Mouse (Mus musculus): Measurements from ENCODE around the gene Mib2. TPM values are rescaled to one million over a fixed set of nuclear protein-coding genes. Genes with fewer than 3 reads are reported as not detected.
A peak's percentile ranks its signal among the peaks of the same experiment; 100 is the strongest.
"Not testable (repeated sequence)": the region's sequence is repeated elsewhere in the genome, so short reads cannot be mapped to it uniquely, and the experiment has no call there.

Mib2 gene
- polyA plus RNA-seq, 1 experiment from 2014 or later, result 17.8 TPM

DNA sequence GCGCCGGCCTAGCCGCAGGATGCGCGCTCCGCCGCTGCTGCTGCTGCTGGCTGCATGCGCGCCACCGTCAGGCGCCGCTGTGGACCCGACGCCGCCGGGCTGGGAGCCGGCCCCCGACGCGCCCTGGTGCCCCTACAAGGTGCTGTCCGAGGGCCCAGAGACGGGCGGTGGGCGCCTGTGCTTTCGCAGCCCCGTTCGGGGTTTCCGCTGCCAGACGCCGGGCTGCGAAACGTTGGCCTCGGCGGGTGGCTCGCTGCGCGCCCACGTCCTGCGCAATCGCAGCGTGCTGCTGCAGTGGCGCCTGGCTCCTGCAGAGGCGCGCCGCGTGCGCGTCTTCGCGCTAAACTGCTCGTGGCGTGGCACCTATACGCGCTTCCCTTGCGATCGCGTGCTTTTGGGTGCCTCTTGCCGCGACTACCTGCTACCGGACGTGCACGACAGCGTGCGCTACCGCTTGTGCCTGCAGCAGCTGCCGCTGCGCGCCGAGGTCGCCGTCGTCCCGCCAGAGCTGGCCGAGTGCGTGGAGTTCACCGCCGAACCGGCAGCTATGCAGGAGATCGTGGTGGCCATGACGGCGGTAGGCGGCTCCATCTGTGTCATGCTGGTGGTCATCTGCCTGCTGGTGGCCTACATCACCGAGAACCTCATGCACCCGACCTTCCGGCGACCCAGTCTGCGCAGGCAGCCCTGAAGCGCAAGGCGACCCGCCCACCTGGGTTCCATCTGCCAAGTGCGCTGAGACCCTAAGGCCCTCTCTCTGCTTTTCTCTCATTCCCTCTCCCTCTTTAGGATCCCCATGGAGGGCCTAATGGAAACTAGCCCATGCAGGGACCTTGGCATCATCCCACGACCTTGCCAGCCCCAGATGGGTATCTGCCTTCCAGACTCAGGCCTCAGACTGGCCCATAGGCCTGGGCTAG, 25.7 kb upstream of the Mib2 start:
- 1% methylated on average over 87 of the region's 92 CpGs for WGBS
- peak overlapping the region; percentile 70 for H3K4me3 ChIP-seq (replicated peaks)
- H3K4me1 ChIP-seq (replicated peaks), result peaks cover 18% of the 10 kb centered on the region
- H3K9ac ChIP-seq, result peak overlapping the region; percentile 72
- H3K4me2 ChIP-seq (replicated peaks), result peak overlapping the region; percentile 97
- peak; percentile 77 for ATAC-seq
- no peaks in the 10 kb centered on the region for H3K36me3 ChIP-seq
- no peaks in the 10 kb centered on the region for H3K27me3 ChIP-seq (replicated peaks)
- H3K9me3 ChIP-seq, result no peaks in the 10 kb centered on the region
- peak overlapping the region; percentile 55; the same call in 1 of the 2 replicates for H3K27ac ChIP-seq

DNA sequence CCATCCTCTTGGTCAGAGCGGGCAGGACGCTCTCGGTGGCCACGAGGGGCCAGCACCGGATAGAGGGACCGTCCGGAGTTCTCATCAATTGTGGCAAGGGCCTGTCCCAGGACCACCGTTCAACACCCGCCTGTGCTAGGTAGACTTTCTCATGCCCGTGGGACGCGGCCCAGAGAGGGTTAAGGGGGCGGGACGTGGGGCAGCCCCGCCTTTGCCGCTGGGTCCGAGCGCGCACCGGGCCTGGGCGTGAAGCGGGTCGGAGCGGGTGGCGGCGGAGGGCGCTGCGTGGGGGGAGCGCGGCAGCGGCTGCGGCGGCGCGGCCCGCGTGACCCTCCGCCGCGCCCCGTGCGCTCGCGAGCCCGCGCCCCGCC, 25.1 kb upstream of the Mib2 start, which contains the start of gene Fndc10:
Gene Fndc10 (plus strand): TSS at position 232 of the 371 bp plus-strand sequence.
- H3K36me3 ChIP-seq, result no peaks in the 10 kb centered on the region
- peak within 1 kb of the TSS; percentile 72 for H3K9ac ChIP-seq
- peak within 1 kb of the TSS; percentile 55; the same call in 1 of the 2 replicates for H3K27ac ChIP-seq
- H3K9me3 ChIP-seq, result no peaks in the 10 kb centered on the region
- H3K4me1 ChIP-seq (replicated peaks), result peaks cover 18% of the 10 kb centered on the region
- no peaks in the 10 kb centered on the region for H3K27me3 ChIP-seq (replicated peaks)
- ATAC-seq, result peak; percentile 85
- peak within 1 kb of the TSS; percentile 70 for H3K4me3 ChIP-seq (replicated peaks)
- WGBS, result under 1% methylated on average over 25 of the region's 47 CpGs
- peak within 1 kb of the TSS; percentile 97 for H3K4me2 ChIP-seq (replicated peaks)

DNA sequence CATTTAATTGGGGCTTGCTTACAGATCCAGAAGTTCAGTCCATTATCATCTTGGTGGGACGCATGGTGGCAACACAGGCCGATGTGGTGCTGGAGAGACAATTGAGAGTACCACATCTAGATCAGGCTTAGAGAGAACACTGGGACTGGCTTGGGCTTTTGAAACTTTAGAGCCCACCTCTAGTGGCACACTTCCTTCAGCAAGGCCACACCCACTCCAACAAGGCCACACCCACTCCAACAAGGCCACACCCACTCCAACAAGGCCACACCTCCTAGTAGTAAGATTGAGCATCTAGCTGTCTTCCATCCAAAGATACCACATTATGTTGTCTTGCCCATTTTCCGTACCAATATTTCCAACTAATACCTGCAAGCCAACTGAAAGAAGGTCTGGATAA, 23.4 kb upstream of the Mib2 start:
- H3K9me3 ChIP-seq, result no peaks in the 10 kb centered on the region
- WGBS, result 91% methylated on average over 3 of the region's 3 CpGs
- H3K4me3 ChIP-seq (replicated peaks), result no peak overlapping the region
- no peak overlapping the region for H3K27ac ChIP-seq
- H3K4me2 ChIP-seq (replicated peaks), result no peak overlapping the region
- H3K4me1 ChIP-seq (replicated peaks), result peaks cover 18% of the 10 kb centered on the region
- no peaks in the 10 kb centered on the region for H3K27me3 ChIP-seq (replicated peaks)
- H3K9ac ChIP-seq, result no peak overlapping the region
- no peaks in the 10 kb centered on the region for H3K36me3 ChIP-seq
- no peak for ATAC-seq

DNA sequence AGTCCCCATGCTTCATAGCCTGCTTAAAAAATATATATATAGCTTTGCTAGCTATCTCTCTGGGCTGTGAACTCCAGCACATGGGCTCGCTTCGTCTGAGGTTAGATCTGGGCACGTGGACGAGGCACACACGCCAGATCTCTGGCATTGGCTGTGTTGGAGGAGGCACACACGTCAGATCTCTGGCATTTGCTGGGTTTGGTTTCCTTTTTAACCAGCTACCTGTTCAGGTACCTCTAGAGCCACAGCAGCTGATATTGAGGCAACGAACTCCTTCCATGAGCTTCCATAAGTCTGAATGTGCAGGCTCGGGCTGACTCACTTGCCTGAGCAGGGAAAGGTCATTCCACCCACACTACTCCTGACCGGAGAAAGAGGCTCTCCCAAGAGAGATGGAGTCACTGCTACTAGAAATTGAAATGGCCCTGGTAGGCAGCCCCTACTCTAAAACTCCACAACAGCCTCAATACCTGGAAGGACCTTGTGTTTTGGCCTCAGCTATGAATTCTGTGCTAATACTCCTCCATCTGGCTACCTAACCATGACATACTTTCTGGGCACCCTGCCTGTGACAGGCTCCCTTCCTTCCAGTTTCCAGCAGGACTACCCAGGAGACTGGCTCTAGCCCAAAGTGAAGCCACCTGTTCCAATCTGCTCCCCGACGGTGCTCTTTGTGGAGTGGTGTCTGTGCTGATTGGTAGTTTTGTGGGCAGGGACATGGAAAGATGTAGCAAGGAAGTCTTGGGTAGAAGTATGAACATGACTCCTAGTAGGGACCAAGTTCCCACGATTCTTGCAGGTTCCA, 21.8 kb upstream of the Mib2 start:
- Histone ChIP-seq H3K4me1 (replicated peaks) (peaks cover 14% of the 10 kb centered on the region), H3K4me3 (replicated peaks) (no peak overlapping the region), H3K27me3 (replicated peaks) (no peaks in the 10 kb centered on the region), H3K9ac (no peak overlapping the region), H3K4me2 (replicated peaks) (no peak overlapping the region), H3K9me3 (no peaks in the 10 kb centered on the region), H3K27ac (no peak overlapping the region), H3K36me3 (no peaks in the 10 kb centered on the region)
- ATAC-seq, result no peak
- 79% methylated on average over 12 of the region's 12 CpGs for WGBS

DNA sequence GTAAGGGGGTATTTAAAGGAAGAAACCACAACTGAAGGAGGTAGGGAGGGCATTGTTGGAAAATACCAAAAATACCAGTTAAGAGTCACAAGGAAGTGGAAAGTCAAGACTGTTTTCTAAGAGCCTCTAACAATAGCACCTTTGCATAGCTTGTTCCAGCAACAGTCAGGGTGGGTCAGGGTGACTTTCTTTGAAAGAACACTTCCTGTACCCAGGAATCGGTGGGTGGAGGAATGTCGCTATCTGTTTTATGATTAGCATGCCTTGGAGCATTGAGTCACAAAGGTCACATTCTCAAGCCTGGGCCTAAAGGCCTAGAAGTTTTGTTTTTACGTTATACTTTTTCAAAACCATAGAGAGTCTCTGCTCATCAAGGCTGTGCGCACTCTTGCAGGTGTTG, 18.8 kb upstream of the Mib2 start:
- not testable (repeated sequence) for H3K36me3 ChIP-seq; H3K4me2 ChIP-seq (replicated peaks); H3K27me3 ChIP-seq (replicated peaks); H3K4me3 ChIP-seq (replicated peaks); H3K9ac ChIP-seq; H3K9me3 ChIP-seq; H3K4me1 ChIP-seq (replicated peaks)
- peak overlapping the region; percentile 56; the same call in 1 of the 2 replicates for H3K27ac ChIP-seq
- ATAC-seq, result peak; percentile 64
- 66% methylated on average over 4 of the region's 4 CpGs for WGBS

DNA sequence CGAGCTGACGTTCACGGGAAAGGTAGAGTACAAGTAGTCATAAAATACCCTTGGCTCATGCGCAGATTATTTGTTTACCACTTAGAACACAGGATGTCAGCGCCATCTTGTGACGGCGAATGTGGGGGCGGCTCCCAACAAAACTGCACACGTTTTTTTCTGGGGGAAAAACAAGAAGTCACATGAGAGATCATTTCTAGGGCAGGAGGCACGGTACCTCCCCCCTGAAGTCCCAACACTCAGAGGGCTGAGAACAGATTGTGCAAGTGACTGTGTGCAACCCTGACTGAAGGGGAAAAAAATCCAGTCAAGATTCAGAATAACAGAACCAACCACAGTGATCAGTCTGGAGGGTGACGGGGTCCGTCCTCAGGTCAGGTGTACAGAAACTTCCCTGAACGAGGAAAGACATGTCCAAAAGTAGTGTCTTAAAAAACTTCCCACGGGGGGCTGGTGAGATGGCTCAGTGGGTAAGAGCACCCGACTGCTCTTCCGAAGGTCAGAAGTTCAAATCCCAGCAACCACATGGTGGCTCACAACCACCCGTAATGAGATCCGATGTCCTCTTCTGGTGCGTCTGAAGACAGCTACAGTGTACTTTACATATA, 14.8 kb upstream of the Mib2 start:
- not testable (repeated sequence) for H3K27me3 ChIP-seq (replicated peaks); H3K4me2 ChIP-seq (replicated peaks); H3K9ac ChIP-seq; H3K4me3 ChIP-seq (replicated peaks); H3K9me3 ChIP-seq; ATAC-seq; H3K36me3 ChIP-seq; H3K27ac ChIP-seq; H3K4me1 ChIP-seq (replicated peaks)
- WGBS, result 89% methylated on average over 16 of the region's 19 CpGs

DNA sequence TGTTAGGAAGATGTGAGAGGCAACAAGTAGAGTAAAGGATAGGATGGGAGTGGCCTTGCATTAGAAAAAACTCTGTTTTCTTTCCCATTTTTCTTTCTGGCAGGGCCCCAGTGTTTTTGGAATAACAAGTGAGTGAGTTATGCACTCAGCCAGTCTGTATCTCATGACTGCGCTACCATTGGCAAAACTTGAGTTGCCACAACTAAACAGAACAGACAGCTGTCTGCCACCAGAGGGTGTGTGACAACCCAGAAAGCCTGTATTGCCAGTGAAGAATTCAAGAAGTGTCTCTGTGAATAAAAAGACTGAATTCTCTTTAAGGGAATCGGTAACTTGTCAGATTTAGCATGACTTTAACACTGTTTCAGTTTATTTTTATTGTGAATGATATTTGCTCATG, 7.0 kb upstream of the Mib2 start:
- 82% methylated on average over 2 of the region's 2 CpGs for WGBS
- H3K9me3 ChIP-seq, result no peaks in the 10 kb centered on the region
- no peaks in the 10 kb centered on the region for H3K36me3 ChIP-seq
- H3K4me3 ChIP-seq (replicated peaks), result no peak overlapping the region
- no peak overlapping the region for H3K4me2 ChIP-seq (replicated peaks)
- no peak for ATAC-seq
- no peak overlapping the region for H3K9ac ChIP-seq
- H3K27ac ChIP-seq, result no peak overlapping the region
- no peaks in the 10 kb centered on the region for H3K27me3 ChIP-seq (replicated peaks)
- no peaks in the 10 kb centered on the region for H3K4me1 ChIP-seq (replicated peaks)

DNA sequence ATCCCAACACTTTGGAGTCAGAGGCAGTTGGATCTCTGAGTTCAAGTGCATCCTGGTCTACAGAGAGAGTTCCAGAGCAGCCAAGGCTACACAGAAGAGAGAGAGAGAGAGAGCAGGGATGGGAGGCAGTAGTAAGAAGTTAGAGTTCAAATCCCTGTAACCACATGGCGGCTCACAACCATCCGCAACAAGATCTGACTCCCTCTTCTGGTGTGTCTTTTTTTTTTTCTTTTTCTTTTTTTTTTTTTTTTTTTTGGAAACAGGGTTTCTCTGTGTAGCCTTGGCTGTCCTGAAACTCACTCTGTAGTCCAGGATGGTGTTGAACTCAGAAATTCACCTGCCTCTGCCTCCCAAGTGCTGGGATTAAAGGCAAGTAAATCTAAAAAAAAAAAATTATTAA, 3.1 kb upstream of the Mib2 start:
- Histone ChIP-seq H3K4me3 (replicated peaks) (no peak overlapping the region), H3K4me1 (replicated peaks) (peaks cover 8% of the 10 kb centered on the region), H3K4me2 (replicated peaks) (no peak overlapping the region), H3K27ac (no peak overlapping the region), H3K9me3 (no peaks in the 10 kb centered on the region), H3K9ac (no peak overlapping the region), H3K27me3 (replicated peaks) (no peaks in the 10 kb centered on the region), H3K36me3 (no peaks in the 10 kb centered on the region)
- ATAC-seq, result no peak
- 54% methylated on average over 2 of the region's 2 CpGs for WGBS

DNA sequence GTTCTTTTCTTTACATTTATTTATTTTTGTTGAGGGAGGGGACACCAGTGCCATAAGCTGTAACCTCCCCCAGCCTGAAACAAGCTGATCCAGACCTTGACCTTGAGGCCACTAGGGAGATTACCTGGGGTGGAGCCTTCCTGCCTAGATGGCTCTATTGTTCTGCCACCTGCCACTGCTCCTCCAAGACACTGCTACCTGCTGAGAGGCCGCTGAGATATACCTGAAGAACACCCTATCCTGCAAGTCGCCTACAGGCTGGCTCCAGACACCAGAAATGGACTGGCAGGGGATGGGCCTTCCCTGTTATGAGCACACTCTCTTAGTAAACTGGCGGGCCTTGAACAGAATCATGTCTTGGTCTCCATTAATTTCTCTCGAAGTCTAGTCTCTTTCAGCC, 1.2 kb upstream of the Mib2 start:
- ATAC-seq; H3K9ac ChIP-seq; H3K36me3 ChIP-seq; H3K9me3 ChIP-seq; H3K4me3 ChIP-seq (replicated peaks); H3K27me3 ChIP-seq (replicated peaks): not testable (repeated sequence)
- Histone ChIP-seq H3K4me2 (replicated peaks) (peak overlapping the region; percentile 60; the same call in 1 of the 2 replicates), H3K27ac (peak overlapping the region; percentile 13; the same call in 1 of the 2 replicates), H3K4me1 (replicated peaks) (peaks cover 12% of the 10 kb centered on the region)
- 54% methylated on average over 4 of the region's 4 CpGs for WGBS

DNA sequence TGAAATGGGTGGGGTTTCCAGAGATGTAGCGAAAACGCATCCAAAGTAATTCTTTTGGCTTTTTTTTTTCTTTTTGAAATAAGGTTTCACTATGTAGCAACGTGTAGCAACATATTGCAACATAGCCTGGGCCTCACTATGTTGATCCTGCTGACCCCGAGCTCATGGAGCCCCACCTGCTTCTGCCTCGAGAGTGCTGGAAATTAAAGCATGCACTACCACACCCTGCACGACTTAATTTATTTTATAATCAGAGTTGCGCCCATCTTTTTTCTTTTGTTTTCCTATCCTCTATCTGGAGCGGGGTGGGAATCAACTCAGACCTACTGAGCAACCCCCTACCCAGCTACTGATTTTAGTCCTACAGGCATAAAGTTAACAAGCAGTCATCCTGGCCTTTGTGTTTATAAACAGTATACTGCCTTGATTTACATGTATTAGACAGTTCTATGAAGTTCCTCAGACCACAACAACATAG, 639 bp upstream of the Mib2 start:
- Histone ChIP-seq H3K4me1 (replicated peaks) (peaks cover 12% of the 10 kb centered on the region), H3K4me2 (replicated peaks) (peak overlapping the region; percentile 60), H3K9ac (no peak overlapping the region), H3K4me3 (replicated peaks) (peak overlapping the region; percentile 72), H3K36me3 (0 out of 2 replicates have a peak, but pooled peaks cover 2% of the 10 kb centered on the region), H3K27ac (0 out of 2 replicates have a peak overlapping the region, but pooled peaks have one; percentile 13), H3K9me3 (no peaks in the 10 kb centered on the region), H3K27me3 (replicated peaks) (no peaks in the 10 kb centered on the region)
- 1% methylated on average over 8 of the region's 8 CpGs for WGBS
- ATAC-seq, result peak; percentile 50; the same call in 1 of the 2 replicates

DNA sequence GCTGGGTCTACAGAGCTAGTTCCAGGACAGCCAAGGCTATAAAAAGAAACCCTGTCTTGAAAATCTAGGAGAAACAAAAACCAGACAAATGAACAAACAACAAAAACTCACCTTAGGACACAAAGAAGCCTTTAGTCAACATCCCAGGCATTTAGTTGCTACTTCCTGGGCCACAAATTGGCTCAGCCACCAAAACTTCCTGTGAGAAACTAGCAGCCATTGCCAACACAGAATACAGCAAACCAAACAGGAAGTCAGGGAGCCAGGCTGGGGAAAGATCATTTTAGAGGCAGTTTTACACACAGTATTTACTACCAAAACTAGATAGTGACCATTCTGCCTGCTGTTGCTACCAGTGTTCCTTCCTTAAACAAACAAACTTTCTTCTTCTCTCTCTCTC, 2.1 kb downstream of the Mib2 start:
- Histone ChIP-seq H3K36me3 (0 out of 2 replicates have a peak, but pooled peaks cover 2% of the 10 kb centered on the region), H3K9me3 (no peaks in the 10 kb centered on the region), H3K4me2 (replicated peaks) (no peak overlapping the region), H3K27ac (no peak overlapping the region), H3K4me3 (replicated peaks) (no peak overlapping the region), H3K27me3 (replicated peaks) (no peaks in the 10 kb centered on the region), H3K9ac (no peak overlapping the region), H3K4me1 (replicated peaks) (peaks cover 12% of the 10 kb centered on the region)
- ATAC-seq, result no peak

DNA sequence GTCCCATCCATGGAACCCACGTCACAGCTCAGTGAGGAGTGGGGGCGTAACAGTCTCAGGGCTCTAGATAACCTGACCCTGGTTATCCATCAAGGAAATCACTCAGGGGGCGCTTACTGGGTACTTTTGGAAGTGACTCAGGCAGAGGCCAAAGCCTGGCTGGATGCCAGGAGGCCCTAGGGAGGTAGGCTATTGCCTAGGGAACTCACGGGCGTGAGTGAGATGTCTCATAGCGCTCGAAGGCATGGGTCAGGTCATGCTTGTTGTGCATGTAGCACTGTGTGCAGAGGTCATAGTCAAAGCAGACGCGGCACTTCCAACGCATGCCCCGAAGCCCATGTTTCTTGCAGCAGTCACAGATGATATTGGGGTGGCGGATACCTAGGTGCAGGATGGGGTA, 8.4 kb downstream of the Mib2 start:
- Histone ChIP-seq H3K4me1 (replicated peaks) (peaks cover 7% of the 10 kb centered on the region; the same call in 1 of the 2 replicates), H3K4me3 (replicated peaks) (no peak overlapping the region), H3K27ac (no peak overlapping the region), H3K9ac (no peak overlapping the region), H3K4me2 (replicated peaks) (no peak overlapping the region), H3K9me3 (no peaks in the 10 kb centered on the region), H3K27me3 (replicated peaks) (no peaks in the 10 kb centered on the region), H3K36me3 (peaks cover 8% of the 10 kb centered on the region; the same call in 1 of the 2 replicates)
- peak; percentile 55 for ATAC-seq
- 70% methylated on average over 12 of the region's 12 CpGs for WGBS

All from intestine, embryonic 15.5 days (tissue).